Mouse (Mus musculus): ENCODE measurements around the gene Pinlyp.

- TF ChIP-seq MAX (IDR thresholded peaks at IDR 0.05; ENCODE audit: low read length) (no peak), ZC3H11A (IDR thresholded peaks at IDR 0.05; ENCODE audit: low read depth, low read length) (no peak), TCF12 (IDR thresholded peaks at IDR 0.05; ENCODE audit: low read depth, low read length) (0 out of 2 replicates have a peak, but pooled peaks have one; percentile 59), JUN (IDR thresholded peaks at IDR 0.05; ENCODE audit: insufficient read depth, low read depth, low read length) (no peak), ELF1 (IDR thresholded peaks at IDR 0.05; ENCODE audit: low read depth, low read length) (no peak), CTCF (conservative IDR thresholded peaks at IDR 0.05 in 1 of 2, IDR thresholded peaks at IDR 0.05 in 1 of 2; ENCODE audit: low read depth in 2 of 2, low read length in 2 of 2) (no peak), EP300 (IDR thresholded peaks at IDR 0.05; ENCODE audit: low read length) (peak; percentile 33; the same call in 1 of the 2 replicates), POLR2A (IDR thresholded peaks at IDR 0.05; ENCODE audit: low read depth, low read length) (no peak), MAZ (IDR thresholded peaks at IDR 0.05; ENCODE audit: low read depth, low read length) (no peak), USF2 (conservative IDR thresholded peaks at IDR 0.05; ENCODE audit: low read depth, low read length) (no peak), ETS1 (conservative IDR thresholded peaks at IDR 0.05; ENCODE audit: low read depth, low read length) (no peak), TBP (conservative IDR thresholded peaks at IDR 0.05; ENCODE audit: low read depth, low read length) (no peak)
Measured at GRCm38 (mm10) chr7:24563191-24563836, 17.4 kb upstream of the Pinlyp start.

All from CH12.LX (cell line).